Mouse (Mus musculus): ENCODE measurements at regions not wholly inside any gene's neighbourhood (a gene's known extent, or its start where the extent isn't known, plus 50 kb on each side); places are given as distances from the start of the nearest gene placed in this dataset.

DNA sequence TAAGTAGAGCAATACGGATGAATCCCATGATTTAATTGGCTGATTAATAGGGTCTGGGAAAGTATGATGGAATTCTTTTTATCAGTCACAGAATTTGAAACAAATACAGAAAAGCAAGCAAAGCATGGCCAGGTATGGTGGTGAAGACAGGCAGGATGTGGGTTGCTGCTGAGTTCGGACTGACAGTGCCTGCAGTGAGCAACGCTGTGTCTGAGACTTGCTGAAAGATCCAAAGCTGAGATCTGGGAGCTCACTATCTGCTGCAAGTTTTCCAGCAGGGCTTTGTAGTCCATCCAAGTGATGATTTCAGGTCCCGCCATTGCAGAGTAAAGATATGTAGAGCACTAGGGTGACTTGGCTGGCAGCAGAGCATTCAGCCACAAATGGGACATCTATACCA lies 189.3 kb upstream of the Ahr start:
- in situ Hi-C loops (cut with MboI, MseI) = no loop called here

DNA sequence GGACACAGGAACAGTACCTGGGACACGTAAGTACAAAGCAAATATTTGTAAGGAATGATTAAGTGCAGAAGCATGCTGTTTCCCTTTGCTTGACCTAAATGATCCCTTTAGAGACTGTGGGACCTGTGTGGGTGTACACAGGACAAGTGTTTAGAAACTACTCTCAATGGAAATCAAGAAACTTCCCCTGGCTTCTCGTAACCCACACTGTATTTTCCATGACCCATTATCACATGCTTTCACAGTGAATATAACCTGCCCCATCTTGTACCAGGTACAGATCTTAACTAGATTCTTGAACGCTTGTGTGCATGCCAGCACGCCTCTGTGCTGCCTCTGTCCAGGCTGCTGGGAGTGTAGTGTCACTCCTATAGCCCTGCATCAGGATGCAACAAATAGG lies 177.8 kb upstream of the Ahr start:
- in situ Hi-C loops (cut with MboI, MseI) = no loop called here

DNA sequence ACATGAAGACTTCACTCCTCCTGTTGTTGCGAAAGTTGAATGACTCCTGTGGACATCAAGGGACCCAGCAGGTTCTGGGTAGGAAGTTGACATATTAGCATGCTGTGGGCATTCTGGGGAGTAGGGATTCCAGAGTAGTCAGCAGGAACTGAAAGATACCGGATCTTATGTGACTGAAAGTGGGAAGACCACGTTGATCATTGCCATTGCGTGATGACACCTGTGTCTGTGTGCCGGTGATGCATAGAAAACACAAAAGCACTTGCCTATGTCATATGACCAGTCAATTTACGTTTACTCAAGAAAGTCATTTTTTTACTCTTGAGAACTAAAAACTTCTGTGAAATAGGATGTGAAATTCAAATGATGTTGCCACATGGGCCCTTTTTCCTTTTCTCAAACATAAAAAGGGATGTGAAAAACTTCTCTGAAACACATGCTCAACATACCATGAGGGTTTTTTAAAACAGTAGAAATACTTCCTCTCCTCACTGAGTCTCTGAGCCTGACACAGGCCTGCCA lies 176.8 kb upstream of the Ahr start:
- in situ Hi-C loops (cut with MboI, MseI) = no loop called here

DNA sequence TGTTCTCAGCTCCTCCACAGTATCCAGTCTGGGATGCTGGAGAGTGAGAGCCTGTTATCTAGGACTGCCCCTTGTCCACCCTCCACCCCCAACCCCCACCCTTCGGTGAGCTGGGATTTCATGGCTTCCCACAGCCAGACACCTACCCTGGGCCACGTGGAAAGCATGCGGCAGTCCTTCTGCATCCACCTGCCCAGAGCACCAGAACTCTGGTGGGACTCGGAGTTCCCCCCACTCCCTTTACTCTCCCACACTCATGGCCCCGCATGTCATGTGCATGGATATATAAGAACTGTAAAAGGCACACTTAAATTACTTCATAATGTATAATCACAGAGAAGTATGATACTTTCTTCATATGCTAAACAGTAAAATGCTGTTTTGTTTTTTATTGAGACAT lies 175.5 kb upstream of the Ahr start:
- in situ Hi-C loops (cut with MboI, MseI) = no loop called here

DNA sequence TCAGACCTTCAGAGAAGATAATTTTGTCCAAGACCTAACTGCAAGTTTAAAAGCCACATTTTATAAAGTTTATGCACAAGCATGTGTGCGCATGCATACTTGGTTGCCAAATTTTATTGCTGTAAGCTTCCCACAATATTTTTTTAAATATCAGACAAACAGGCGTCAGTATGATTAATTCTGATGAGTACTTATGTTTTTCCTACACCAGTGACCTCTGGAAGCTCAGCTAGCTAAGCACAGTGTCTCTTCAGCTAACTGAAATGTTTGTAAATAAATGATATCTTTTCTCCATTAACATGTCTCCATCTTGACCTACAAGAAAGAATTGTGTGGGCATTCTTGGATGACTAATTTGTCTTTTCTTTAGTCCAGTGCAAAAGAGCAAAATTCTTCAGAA lies 168.6 kb upstream of the Ahr start:
- in situ Hi-C loops (cut with MboI, MseI) = no loop called here

DNA sequence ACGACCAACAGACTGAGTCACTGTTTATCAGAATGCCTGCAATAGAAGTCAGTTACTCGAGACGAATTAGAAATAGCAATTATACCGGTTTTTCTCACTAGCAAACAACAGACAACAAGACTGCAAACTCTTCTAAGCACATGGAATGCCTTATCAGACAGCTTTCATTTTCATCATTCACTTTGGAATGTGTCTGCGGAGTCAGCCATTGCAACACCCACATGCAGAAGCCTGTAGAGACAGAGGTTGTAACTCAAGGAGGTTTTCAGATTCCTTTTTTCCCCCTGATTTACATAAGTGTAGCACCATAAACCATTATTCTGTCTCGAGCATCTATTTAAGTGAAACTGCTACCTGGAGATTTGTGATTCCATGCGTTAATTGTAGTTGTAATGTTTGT lies 167.8 kb upstream of the Ahr start:
- in situ Hi-C loops (cut with MboI, MseI) = no loop called here

DNA sequence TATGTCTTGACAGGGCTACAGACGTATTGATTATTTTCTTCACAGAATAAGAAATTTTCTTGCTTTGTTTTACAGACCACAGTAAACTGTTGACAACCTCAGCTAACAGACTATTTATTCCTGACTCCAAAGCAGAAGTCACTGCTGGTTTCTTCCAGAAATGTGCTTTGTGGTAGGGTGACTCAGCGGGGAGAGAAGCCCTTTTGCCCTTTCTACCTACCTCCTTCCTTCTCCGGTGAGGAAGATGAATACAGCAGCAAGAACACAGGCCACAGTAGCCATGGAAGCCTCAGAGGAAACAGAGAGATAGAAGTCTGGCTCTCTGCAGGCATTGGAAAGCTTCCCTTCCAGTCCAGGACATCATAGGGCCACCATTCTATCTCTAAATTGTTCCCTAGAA lies 159.4 kb upstream of the Ahr start:
- in situ Hi-C loops (cut with MboI, MseI) = no loop called here

DNA sequence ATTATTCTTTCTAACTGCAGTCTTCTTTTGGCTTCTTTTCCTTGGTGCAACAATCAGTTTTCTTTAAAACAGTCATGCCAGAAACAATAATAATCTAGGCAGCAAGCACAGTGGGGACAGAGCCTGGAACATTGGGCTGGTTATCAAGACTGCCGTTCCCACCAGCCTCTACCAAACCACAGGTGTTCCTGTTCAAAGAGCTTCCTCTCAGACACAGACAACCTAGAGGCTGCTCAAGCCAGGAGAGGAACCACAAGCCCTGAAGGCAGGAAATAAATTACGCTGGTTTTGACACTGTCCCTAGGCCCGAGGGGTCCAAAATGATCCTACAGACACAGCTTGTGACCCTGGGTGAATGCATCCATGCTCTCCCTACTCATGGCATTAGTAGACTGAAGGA lies 156.1 kb upstream of the Ahr start:
- in situ Hi-C loops (cut with MboI, MseI) = no loop called here

DNA sequence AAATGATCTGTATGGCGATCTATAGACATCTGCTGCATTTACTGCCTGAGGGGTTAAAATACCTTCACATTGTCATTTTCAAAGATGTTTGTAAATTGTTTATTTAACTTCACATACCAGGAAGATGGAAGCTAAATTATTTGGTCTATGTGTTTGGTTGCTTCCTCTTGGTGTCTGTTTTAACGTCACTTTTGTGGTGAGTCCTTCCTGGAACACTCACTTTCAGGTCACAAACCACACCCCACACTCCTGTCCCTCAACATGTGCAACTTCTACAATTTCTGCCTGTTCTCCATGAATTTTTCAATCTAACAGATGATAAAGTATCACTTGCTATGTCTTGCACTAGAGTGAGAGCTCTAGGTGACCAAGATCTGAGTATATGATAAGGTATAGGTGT lies 151.4 kb upstream of the Ahr start:
- in situ Hi-C loops (cut with MboI, MseI) = no loop called here

DNA sequence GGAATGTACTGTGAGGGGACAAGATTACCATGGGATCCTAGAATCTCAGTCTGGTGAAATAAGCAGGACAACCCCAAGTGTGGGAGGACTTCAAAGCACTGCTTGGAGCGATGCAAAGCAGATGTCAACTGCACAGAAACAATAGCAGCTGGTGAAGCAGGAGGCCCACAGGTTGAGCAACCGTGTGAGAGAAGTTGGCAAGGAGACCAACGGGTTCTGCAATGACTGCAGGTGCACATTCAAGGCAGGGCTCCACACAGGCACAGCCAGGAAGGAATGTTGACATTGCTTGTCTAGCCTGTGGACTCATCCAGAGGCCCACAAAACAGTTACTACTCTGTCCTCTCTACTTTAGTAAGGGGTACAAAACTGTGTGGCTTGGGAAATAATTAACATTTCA lies 150.4 kb upstream of the Ahr start:
- in situ Hi-C loops (cut with MboI, MseI) = no loop called here

DNA sequence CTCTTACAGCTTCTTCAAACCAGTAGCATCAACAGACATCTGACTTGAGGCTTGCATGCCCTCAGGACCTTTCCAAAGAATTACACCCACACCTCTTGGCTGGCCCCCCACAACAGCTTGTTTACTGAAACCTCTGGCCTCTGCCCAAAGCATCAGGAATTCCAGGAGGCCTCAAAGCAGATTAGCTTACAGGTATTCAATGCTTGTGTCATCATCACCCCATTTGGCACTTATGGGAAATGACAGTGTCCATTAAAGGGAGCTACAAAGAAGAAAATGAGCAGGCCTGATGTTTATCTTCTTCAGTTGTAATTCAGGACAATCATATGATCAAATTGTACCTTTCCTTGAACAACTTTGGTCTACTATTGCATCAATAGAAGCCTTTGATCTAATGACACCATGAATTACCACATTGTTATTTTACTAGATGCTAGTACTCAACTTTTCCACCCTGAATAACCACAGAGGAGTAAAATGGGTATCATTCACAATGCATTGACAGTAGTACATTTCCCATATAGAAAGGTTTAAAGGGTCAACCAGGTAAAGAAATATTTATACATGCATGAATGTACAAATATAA lies 147.1 kb upstream of the Ahr start:
- in situ Hi-C loops (cut with MboI, MseI) = no loop called here

DNA sequence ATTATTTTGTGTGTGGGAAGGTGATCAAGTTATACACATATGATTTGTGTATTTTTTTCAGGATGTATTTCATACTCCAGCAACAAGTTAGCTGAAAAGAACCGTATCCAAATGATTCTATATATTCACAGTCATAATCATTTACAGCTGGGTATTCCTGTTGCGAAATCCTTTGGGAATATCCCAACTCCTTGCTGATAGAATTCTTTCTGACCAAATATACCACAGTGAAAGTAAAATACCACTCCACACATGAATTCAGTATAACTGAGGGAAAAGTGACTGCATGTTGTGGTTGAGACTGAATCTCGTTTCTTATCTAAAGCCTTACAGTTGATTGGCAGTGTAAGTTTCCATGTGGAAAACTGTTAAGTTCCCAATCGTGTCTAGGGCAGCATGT lies 145.1 kb upstream of the Ahr start:
- in situ Hi-C loops (cut with MboI, MseI) = loop anchor here (10.0 kb wide), 1 partner anchor 125 kb away; no protein-coding TSS in a partner anchor

DNA sequence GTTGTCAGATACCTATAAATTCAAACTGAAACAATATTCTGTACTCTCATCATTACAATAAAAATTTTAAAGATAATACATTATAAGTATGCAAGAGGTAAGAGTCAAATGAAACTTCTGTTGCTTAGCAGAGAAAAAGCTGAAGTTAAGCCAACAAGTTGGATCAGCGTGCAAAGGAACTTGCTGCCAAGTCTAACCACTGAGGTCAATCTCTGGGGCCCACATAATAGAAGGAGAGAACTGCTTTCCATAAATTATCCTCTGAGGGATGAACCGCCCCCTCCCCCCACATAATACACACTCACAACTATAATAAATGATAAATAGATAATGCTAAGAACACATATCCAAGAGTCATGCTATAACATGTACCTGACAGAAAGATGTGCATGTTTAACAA lies 144.2 kb upstream of the Ahr start:
- in situ Hi-C loops (cut with MboI, MseI) = loop anchor here (10.0 kb wide), 1 partner anchor 124 kb away; no protein-coding TSS in a partner anchor

DNA sequence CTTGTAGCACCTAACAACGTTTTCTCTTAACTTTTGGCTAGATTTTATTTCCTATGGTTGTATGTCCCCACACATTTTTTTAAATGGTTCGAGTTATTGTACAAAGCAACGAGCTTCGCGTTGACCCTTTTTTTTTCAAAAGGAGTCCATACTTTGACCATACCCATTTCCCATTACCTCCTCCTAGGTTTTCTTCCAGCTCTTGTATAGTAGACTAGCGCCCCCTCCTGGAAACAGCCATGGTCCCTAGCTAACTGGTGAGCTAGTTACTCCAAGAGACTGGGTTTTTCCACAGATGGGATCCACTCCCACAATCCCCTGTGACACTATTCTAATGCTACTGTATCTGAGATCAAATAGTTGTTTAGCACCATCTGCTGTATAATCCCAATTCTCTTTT lies 139.6 kb upstream of the Ahr start:
- in situ Hi-C loops (cut with MboI, MseI) = loop anchor here (10.0 kb wide), 1 partner anchor 120 kb away; no protein-coding TSS in a partner anchor

DNA sequence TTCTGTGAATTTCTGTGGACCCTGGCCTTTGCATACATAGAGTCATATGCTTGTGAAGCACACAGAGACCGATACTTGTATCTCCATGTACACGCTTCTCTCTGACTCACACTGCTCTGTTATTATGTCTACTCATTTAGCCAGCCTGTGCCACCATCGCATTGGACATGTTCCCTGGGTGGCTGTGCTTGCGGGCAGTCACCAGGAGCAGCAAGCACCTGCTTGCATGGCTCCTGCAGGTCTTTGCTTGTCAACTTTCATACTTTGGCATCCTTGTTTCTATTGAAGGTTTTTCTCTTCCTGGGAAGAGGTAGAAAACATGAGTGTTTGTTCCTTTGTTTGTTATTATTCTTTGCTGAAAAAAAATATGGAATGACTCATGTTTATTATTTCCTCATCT lies 136.1 kb upstream of the Ahr start:
- in situ Hi-C loops (cut with MboI, MseI) = loop anchor here (10.0 kb wide), 1 partner anchor 116 kb away; no protein-coding TSS in a partner anchor

DNA sequence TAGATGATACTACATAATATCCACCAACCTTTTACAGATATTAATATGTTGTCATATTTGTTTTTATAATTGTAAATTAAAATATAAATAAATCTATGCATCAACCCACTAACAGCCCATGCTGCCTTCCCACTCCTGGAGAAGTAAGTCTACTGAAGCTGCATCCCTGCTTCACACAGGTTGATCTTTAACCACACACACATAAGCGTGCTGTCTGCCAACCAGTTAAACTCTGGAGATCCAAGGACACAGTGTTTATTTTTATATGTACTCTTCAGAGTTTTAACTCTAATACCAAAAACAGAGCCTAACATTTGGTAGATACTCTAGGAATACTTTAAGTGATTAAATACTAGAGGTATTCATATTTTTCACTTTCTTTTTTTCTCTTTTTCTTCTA lies 133.9 kb upstream of the Ahr start:
- in situ Hi-C loops (cut with MboI, MseI) = loop anchor here (5.0 kb wide), 1 partner anchor 169 kb away; no protein-coding TSS in a partner anchor

DNA sequence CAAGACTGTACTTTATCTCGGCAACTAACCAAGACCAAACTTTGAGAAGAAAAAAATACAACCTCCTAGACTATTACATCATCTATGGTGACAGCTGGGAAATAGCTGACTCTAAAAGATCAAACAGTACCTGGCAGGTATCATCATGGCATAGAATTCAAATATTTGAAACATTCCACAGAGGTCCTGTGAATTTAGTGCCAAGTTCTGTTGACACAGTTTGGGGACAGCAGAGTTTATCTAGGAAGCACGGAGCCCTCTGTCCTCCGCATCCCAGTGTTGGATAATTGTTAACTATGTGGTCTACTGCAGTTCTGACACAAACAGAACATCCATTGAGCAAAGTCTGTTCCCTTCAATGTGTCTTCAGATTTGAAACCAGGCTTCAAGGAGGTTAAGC lies 132.9 kb upstream of the Ahr start:
- in situ Hi-C loops (cut with MboI, MseI) = loop anchor here (5.0 kb wide), 1 partner anchor 170 kb away; no protein-coding TSS in a partner anchor

DNA sequence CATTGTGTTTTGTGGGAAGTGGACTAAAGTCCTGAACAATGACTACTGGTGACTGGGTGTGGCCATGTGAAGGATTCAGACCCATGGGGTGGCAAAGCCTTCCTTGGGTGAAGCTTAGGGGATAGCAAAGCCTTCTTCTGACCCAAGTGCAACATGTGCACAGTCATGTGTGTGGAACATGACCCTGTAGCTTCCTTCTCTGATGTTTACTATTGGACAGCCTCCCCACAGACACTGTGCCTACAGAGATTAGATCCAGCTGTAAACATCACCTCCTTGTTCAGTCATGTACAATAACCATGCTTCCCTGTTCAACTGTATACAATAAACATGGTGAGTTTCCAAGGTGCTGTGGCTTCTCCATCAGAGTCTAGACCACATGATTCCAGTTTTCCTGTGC lies 132.4 kb upstream of the Ahr start:
- in situ Hi-C loops (cut with MboI, MseI) = loop anchor here (5.0 kb wide), 1 partner anchor 170 kb away; no protein-coding TSS in a partner anchor

DNA sequence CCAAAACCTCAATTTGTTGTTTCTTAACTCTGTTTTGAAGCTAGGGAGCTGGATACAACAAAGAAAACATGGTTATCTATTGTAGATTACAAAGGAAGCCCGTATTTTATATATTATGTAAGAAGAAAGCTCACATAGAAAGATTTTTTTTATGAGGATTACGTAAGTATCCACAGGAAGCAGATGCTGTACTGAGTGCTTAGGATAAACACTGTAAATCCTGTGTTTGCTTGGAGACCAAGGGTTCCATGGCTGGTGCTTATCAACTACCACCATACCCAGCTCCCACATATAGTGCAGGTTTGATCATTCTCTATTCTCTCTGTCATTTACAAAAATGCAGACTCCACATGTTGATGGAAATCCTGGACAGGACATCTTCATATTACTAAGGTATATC lies 131.2 kb upstream of the Ahr start:
- in situ Hi-C loops (cut with MboI, MseI) = loop anchor here (5.0 kb wide), 1 partner anchor 171 kb away; no protein-coding TSS in a partner anchor

DNA sequence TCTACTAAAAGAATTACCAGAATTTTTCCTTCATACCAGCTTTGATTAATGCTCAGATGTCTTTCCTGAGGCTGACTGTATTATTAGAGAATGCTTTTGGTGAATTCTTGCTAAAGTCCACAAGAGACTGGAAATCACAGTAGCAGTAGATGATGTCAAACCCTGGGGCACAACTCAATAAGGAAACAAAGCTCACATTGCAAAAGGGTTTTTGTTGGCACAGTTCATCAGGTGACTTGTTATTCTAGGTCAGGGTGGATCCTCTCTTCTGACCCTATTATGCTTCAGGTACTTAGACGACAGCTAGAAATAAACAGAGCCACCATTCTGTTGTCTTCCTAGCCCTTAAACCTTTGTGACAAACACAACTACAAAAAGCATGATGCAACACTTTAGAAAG lies 128.2 kb upstream of the Ahr start:
- in situ Hi-C loops (cut with MboI, MseI) = no loop called here

DNA sequence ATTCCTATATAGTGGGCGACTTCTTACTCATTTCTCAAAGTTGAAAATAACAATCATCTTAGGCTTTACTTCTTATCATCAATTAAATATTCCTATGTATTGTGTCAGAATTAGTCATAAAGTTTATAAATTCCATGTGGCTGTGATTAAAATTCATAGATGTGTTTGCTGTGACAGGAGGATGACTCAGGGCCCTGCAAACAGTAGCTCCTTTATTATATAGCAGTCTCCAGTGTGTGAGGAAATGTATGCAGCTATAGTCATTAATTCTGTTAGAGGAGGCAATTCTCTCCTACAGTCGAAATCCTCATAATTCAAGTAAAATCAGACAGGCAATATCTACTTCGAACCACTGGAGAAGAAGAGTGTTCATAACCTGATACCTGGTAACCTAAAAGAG lies 121.7 kb upstream of the Ahr start:
- in situ Hi-C loops (cut with MboI, MseI) = no loop called here

DNA sequence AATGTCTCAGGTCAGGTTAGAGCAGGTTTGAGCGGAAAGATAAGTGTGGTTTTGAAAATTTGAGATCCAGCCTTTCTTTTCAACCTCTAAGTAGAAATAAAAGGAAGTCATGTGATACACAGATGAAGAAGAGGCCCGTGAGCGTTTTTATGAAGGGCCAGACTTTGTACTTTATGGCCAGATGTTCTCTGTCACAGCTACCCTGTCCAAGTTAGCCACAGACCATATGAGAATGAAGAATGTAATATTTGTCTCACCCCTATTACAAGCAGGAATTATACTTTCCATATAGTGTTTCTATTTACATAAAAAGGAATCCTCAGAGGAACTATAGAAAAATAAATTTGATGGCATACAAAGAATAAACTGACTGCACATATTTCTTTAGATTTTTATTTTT lies 114.9 kb upstream of the Ahr start:
- in situ Hi-C loops (cut with MboI, MseI) = no loop called here

DNA sequence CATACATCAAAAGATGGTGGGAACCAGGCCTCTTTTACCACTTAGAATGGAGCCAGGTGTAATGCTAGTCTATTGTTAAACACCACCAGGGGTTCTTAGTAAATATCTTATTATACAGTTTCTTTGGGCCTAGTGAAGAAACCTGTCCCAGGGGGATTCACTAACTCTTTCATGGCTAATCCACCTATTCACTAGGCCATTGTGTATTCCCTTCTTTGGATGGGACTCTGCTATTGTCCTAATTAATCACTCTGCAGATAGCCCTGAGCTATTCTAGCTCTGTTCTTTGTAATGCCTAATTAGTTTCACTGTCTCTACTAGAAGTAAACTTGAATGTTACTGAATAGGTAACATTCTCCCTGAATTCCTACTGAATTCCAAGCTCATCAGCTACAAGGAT lies 107.6 kb upstream of the Ahr start:
- in situ Hi-C loops (cut with MboI, MseI) = loop anchor here (5.0 kb wide), 1 partner anchor 90 kb away; no protein-coding TSS in a partner anchor

DNA sequence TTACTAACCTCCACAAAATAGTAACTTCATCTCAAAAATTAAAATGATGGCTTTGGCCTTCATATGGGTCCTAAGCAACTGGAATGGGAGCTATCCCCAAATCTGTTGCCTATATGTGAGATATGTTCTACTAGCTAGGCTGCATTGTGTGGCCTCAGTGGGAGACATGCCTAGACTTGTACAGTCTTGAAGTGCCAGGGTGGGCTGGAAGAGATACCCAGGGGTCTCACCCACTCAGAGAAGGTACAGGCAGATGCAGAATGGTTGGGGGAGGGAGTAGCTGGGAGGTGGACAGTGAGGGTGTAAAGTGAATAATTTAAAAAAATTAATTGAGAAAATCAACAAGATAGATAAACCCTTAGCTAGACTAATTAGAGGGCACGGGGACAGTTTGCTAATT lies 106.9 kb upstream of the Ahr start:
- in situ Hi-C loops (cut with MboI, MseI) = loop anchor here (5.0 kb wide), 1 partner anchor 89 kb away; no protein-coding TSS in a partner anchor

Data from T-helper 2 cell (primary cell).